Mouse (Mus musculus) CH12.LX (cell line): ENCODE results near the gene Haao. TPM values are rescaled to one million over a fixed set of nuclear protein-coding genes. Genes with fewer than 3 reads are reported as not detected.
A peak's percentile ranks its signal among the peaks of the same experiment; 100 is the strongest.

Experiments
- DNase-seq: peaks from one replicate; pipeline ENCODE4 v3.0.0-alpha.2; 2013; ENCODE audit errors: extremely low read depth
- H3K27ac ChIP-seq: 2 replicates; pipeline ENCODE4 v1.5.1; 2012; ENCODE audit warnings: low read depth, mild to moderate bottlenecking, control low read depth, moderate library complexity; ENCODE audit not compliant: insufficient read depth
- H3K27me3 ChIP-seq: replicated peaks from 2 replicates; pipeline ENCODE3; 2012; ENCODE audit warnings: inconsistent platforms
- H3K36me3 ChIP-seq, 2 experiments: replicated peaks in 1 of 2; 2 replicates each; pipeline versions ENCODE3 to v1.6.1; 2012; ENCODE audit warnings: inconsistent platforms in 1 of 2, low read length in 1 of 2, mild to moderate bottlenecking in 1 of 2, mixed read lengths in 1 of 2, moderate library complexity in 1 of 2; ENCODE audit not compliant: control insufficient read depth in 1 of 2, insufficient read depth in 1 of 2
- H3K4me1 ChIP-seq, 2 experiments: 2 replicates each; pipeline ENCODE4 v1.6.1; 2012; ENCODE audit warnings: inconsistent platforms in 1 of 2, moderate library complexity in 1 of 2; ENCODE audit not compliant: insufficient read depth in 2 of 2, control insufficient read depth in 1 of 2
- H3K4me2 ChIP-seq: 2 replicates; pipeline ENCODE4 v1.6.1; 2012; ENCODE audit warnings: low read depth, mild to moderate bottlenecking, control low read depth; ENCODE audit not compliant: poor library complexity, insufficient read depth, severe bottlenecking
- H3K4me3 ChIP-seq, 3 experiments: fragments of 150-350 bp in 1 of 3; sonication (generic) in 1 of 3; replicated peaks in 1 of 3; 2 replicates each; pipeline versions ENCODE3 to v1.5.1; 2011 to 2012; ENCODE audit warnings: low read depth in 2 of 3, low read length in 2 of 3, mild to moderate bottlenecking in 2 of 3, moderate library complexity in 2 of 3, control low read depth in 1 of 3, improper control_type of control experiment in 1 of 3, inconsistent platforms in 1 of 3, mixed read lengths in 1 of 3; ENCODE audit not compliant: poor library complexity in 1 of 3
- H3K79me2 ChIP-seq: replicated peaks from 2 replicates; pipeline ENCODE4 v1.6.1; 2012; ENCODE audit warnings: mild to moderate bottlenecking, moderate library complexity; ENCODE audit not compliant: control insufficient read depth, poor library complexity, insufficient read depth, severe bottlenecking; ENCODE audit errors: extremely low read depth
- H3K9ac ChIP-seq: 2 replicates; pipeline ENCODE4 v1.6.1; 2012; ENCODE audit warnings: low read depth, mild to moderate bottlenecking, control low read depth, moderate library complexity; ENCODE audit not compliant: insufficient read depth
- H3K9me3 ChIP-seq: replicated peaks from 2 replicates; pipeline ENCODE3; 2012; ENCODE audit warnings: low read length, inconsistent platforms, mixed read lengths
- BHLHE40 ChIP-seq: IDR thresholded peaks from 2 replicates; pipeline ENCODE4 v1.6.1; 2011; ENCODE audit warnings: mild to moderate bottlenecking, low read depth, low read length, improper control_type of control experiment
- CHD1 ChIP-seq: IDR thresholded peaks from 2 replicates; pipeline ENCODE4 v1.6.1; 2012; ENCODE audit warnings: low read depth, low read length, improper control_type of control experiment, inconsistent platforms
- CHD2 ChIP-seq: IDR thresholded peaks from 2 replicates; pipeline ENCODE4 v1.6.1; 2011; ENCODE audit warnings: low read length, improper control_type of control experiment
- CTCF ChIP-seq, 2 experiments: IDR thresholded peaks in 1 of 2; conservative IDR thresholded peaks in 1 of 2; 2 replicates each; pipeline ENCODE4 v1.5.1; 2011 to 2012; ENCODE audit warnings: low read depth in 2 of 2, low read length in 2 of 2, improper control_type of control experiment in 1 of 2, inconsistent platforms in 1 of 2, mild to moderate bottlenecking in 1 of 2, moderate library complexity in 1 of 2
- E2F4 ChIP-seq: IDR thresholded peaks from 2 replicates; pipeline ENCODE4 v1.6.1; 2011; ENCODE audit warnings: low read depth, low read length, improper control_type of control experiment; ENCODE audit not compliant: insufficient replicate concordance
- ELF1 ChIP-seq: IDR thresholded peaks from 2 replicates; pipeline ENCODE4 v1.6.1; 2014; ENCODE audit warnings: low read depth, mild to moderate bottlenecking, inconsistent platforms, low read length, improper control_type of control experiment
- EP300 ChIP-seq: IDR thresholded peaks from 2 replicates; pipeline ENCODE4 v1.6.1; 2011; ENCODE audit warnings: low read length, improper control_type of control experiment
- HCFC1 ChIP-seq: IDR thresholded peaks from 2 replicates; pipeline ENCODE4 v1.6.1; 2012; ENCODE audit warnings: low read depth, mild to moderate bottlenecking, inconsistent platforms, low read length, improper control_type of control experiment
- JUN ChIP-seq: IDR thresholded peaks from 2 replicates; pipeline ENCODE4 v1.6.1; 2011; ENCODE audit warnings: low read depth, mild to moderate bottlenecking, low read length, improper control_type of control experiment, moderate library complexity; ENCODE audit not compliant: insufficient read depth
- MAFK ChIP-seq: IDR thresholded peaks from 2 replicates; pipeline ENCODE4 v1.6.1; 2011; ENCODE audit warnings: low read length, improper control_type of control experiment; ENCODE audit not compliant: insufficient replicate concordance
- MAX ChIP-seq: IDR thresholded peaks from 2 replicates; pipeline ENCODE4 v1.6.1; 2011; ENCODE audit warnings: low read length, improper control_type of control experiment
- MEF2A ChIP-seq: IDR thresholded peaks from 2 replicates; pipeline ENCODE4 v1.6.1; 2014; ENCODE audit warnings: low read depth, mild to moderate bottlenecking, inconsistent platforms, low read length, improper control_type of control experiment, borderline replicate concordance
- MXI1 ChIP-seq: IDR thresholded peaks from 2 replicates; pipeline ENCODE4 v1.6.1; 2011; ENCODE audit warnings: mild to moderate bottlenecking, low read depth, low read length, improper control_type of control experiment
- NELFE ChIP-seq: IDR thresholded peaks from 2 replicates; pipeline ENCODE4 v1.6.1; 2011; ENCODE audit warnings: low read depth, low read length, improper control_type of control experiment
- NRF1 ChIP-seq: IDR thresholded peaks from 2 replicates; pipeline ENCODE4 v1.6.1; 2014; ENCODE audit warnings: low read depth, mild to moderate bottlenecking, inconsistent platforms, low read length, improper control_type of control experiment, moderate library complexity
- PAX5 ChIP-seq: IDR thresholded peaks from 2 replicates; pipeline ENCODE4 v1.6.1; 2012; ENCODE audit warnings: low read length, inconsistent platforms, mixed read lengths
- POLR2A ChIP-seq: IDR thresholded peaks from 2 replicates; pipeline ENCODE4 v1.6.1; 2011; ENCODE audit warnings: low read depth, mild to moderate bottlenecking, improper control_type of control experiment, low read length
- POLR2AphosphoS2 ChIP-seq: IDR thresholded peaks from 2 replicates; pipeline ENCODE4 v1.6.1; 2011; ENCODE audit warnings: low read depth, low read length, improper control_type of control experiment
- RAD21 ChIP-seq: IDR thresholded peaks from 2 replicates; pipeline ENCODE4 v1.6.1; 2011; ENCODE audit warnings: low read depth, mild to moderate bottlenecking, low read length, improper control_type of control experiment, moderate library complexity
- RCOR1 ChIP-seq: conservative IDR thresholded peaks from 2 replicates; pipeline ENCODE4 v1.6.1; 2012; ENCODE audit warnings: low read depth, mild to moderate bottlenecking, inconsistent platforms, low read length, improper control_type of control experiment
- SIN3A ChIP-seq: IDR thresholded peaks from 2 replicates; pipeline ENCODE4 v1.6.1; 2012; ENCODE audit warnings: low read length, improper control_type of control experiment, inconsistent platforms
- SMC3 ChIP-seq: IDR thresholded peaks from 2 replicates; pipeline ENCODE4 v1.6.1; 2011; ENCODE audit warnings: low read depth, low read length, improper control_type of control experiment
- TBP ChIP-seq: conservative IDR thresholded peaks from 2 replicates; pipeline ENCODE4 v1.6.1; 2011; ENCODE audit warnings: low read depth, low read length, improper control_type of control experiment
- TCF12 ChIP-seq: IDR thresholded peaks from 2 replicates; pipeline ENCODE4 v1.6.1; 2014; ENCODE audit warnings: low read depth, mild to moderate bottlenecking, inconsistent platforms, low read length, improper control_type of control experiment
- UBTF ChIP-seq: IDR thresholded peaks from 2 replicates; pipeline ENCODE4 v1.6.1; 2012; ENCODE audit warnings: low read depth, mild to moderate bottlenecking, inconsistent platforms, low read length, improper control_type of control experiment, moderate library complexity
- USF1 ChIP-seq: IDR thresholded peaks from 2 replicates; pipeline ENCODE4 v1.6.1; 2014; ENCODE audit warnings: low read depth, mild to moderate bottlenecking, inconsistent platforms, low read length, improper control_type of control experiment
- USF2 ChIP-seq: conservative IDR thresholded peaks from 2 replicates; pipeline ENCODE4 v1.6.1; 2011; ENCODE audit warnings: low read depth, low read length, improper control_type of control experiment
- ZC3H11A ChIP-seq: IDR thresholded peaks from 2 replicates; pipeline ENCODE4 v1.6.1; 2012; ENCODE audit warnings: low read depth, mild to moderate bottlenecking, inconsistent platforms, low read length, improper control_type of control experiment
- ZKSCAN1 ChIP-seq: IDR thresholded peaks from 2 replicates; pipeline ENCODE4 v1.6.1; 2012; ENCODE audit warnings: low read depth, inconsistent platforms, low read length, improper control_type of control experiment, borderline replicate concordance
- ZMIZ1 ChIP-seq: IDR thresholded peaks from 2 replicates; pipeline ENCODE4 v1.6.1; 2012; ENCODE audit warnings: low read depth, mild to moderate bottlenecking, inconsistent platforms, low read length, improper control_type of control experiment
- ZNF384 ChIP-seq: IDR thresholded peaks from 2 replicates; pipeline ENCODE4 v1.6.1; 2012; ENCODE audit warnings: low read depth, low read length, improper control_type of control experiment, inconsistent platforms
- dilution Hi-C: fragments of 300-500 bp; cut with MboI; formaldehyde crosslinking; loops from 2 replicates; pipeline ENCODE4 v1.14.3; 2020; ENCODE audit warnings: low sequenced_read_pairs; ENCODE audit not compliant: extremely low pct_unique_long_range_greater_than_20kb, extremely low pct_ligation_motif_present
- in situ Hi-C: fragments of 300-500 bp; cut with MboI; formaldehyde crosslinking; loops from 3 replicates; pipeline ENCODE4 v1.14.3; 2019; ENCODE audit warnings: low sequenced_read_pairs, low pct_ligation_motif_present, low pct_unique_long_range_greater_than_20kb, mixed read lengths
- polyA plus RNA-seq: library from polyadenylated mRNA; unstranded; fragments of >175 nt; gene quantifications from 2 replicates; pipeline ENCODE4 v1.2.1, GENCODE M21; 2012; ENCODE audit warnings: low read depth; ENCODE audit not compliant: insufficient read length
- total RNA-seq, 2 experiments: library from RNA; depleted of rRNA; stranded (reverse); fragments of 300-350 nt in 1 of 2; fragments of >200 nt in 1 of 2; gene quantifications; 2 replicates each; pipeline ENCODE4 v1.2.3; 2012 to 2014

Gene Haao
- total and polyA plus RNA-seq, 3 experiments, result 18.6 to 30.6 (median 19.1) TPM

DNA sequence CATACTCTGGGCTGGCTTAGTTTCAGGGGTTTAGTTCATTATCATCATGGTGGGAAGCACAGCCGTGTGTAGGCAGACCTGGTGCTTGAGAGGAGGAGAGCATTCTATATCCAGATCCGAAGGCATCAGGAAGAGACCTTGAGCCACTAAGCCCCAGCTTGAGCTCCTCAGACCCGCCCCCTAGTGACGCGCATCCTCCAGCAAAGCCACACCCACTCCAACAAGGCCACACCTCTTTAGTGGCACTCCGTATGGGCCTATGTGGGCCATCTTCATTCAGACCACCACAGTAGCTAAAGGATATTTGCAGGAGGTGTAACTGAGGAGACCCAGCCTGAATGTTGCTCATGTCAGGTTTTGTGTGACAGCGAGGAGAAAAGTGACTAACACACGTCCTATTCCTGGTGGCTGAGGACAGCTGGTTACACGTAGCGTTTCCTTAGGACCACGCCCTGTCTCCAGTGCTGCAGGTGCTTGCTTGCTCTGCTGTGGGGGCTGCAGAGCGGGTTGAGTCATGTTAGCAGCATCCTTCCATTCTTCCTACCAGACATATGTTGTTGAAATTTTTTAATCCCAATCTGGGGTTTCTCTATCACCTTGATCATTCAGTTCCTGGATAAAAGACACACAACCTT, 6.6 kb upstream of the Haao start:
- no peak overlapping the region for H3K9ac ChIP-seq
- dilution Hi-C loops, result no loop called here
- DNase-seq, result peak; percentile 83
- no peak overlapping the region for H3K27ac ChIP-seq
- TF ChIP-seq USF2, result no peak
- TF ChIP-seq POLR2A, result peak; percentile 62
- TF ChIP-seq MAX, result 0 out of 2 replicates have a peak, but pooled peaks have one; percentile 30
- TF ChIP-seq CTCF (conservative IDR thresholded peaks at IDR 0.05 in 1 of 2, IDR thresholded peaks at IDR 0.05 in 1 of 2; ENCODE audit: low read depth in 2 of 2, low read length in 2 of 2), result no peak
- no peak for TF ChIP-seq MAFK
- no peak for TF ChIP-seq BHLHE40
- TF ChIP-seq ZC3H11A, result no peak
- TF ChIP-seq E2F4, result no peak
- no peak for TF ChIP-seq ZNF384
- TF ChIP-seq HCFC1, result peak; percentile 37; the same call in 1 of the 2 replicates
- peak; percentile 68 for TF ChIP-seq NELFE
- peak; percentile 46 for TF ChIP-seq ELF1
- TF ChIP-seq NRF1, result peak; percentile 45
- TF ChIP-seq TBP, result 0 out of 2 replicates have a peak, but pooled peaks have one; percentile 65
- no peak for TF ChIP-seq ZMIZ1
- 0 out of 2 replicates have a peak, but pooled peaks have one; percentile 38 for TF ChIP-seq POLR2AphosphoS2
- no peak for TF ChIP-seq RAD21
- 0 out of 2 replicates have a peak, but pooled peaks have one; percentile 31 for TF ChIP-seq MXI1
- TF ChIP-seq TCF12, result no peak; the same call in 1 of the 2 replicates
- in situ Hi-C loops, result loop anchor here (5.0 to 10.0 kb wide), 3 partner anchors 37 to 200 kb away; no protein-coding TSS in a partner anchor
- H3K4me2 ChIP-seq, result 0 out of 2 replicates have a peak overlapping the region, but pooled peaks have one; percentile 25
- no peaks in the 10 kb centered on the region for H3K79me2 ChIP-seq
- H3K36me3 ChIP-seq, result peaks cover 0 to 7% of the 10 kb centered on the region in 2 experiments
- H3K27me3 ChIP-seq, result no peaks in the 10 kb centered on the region
- H3K4me1 ChIP-seq, result peaks cover 8 to 43% of the 10 kb centered on the region in 2 experiments
- no peaks in the 10 kb centered on the region for H3K9me3 ChIP-seq
- peak overlapping the region; percentile 43 to 57 (median 50) for H3K4me3 ChIP-seq

DNA sequence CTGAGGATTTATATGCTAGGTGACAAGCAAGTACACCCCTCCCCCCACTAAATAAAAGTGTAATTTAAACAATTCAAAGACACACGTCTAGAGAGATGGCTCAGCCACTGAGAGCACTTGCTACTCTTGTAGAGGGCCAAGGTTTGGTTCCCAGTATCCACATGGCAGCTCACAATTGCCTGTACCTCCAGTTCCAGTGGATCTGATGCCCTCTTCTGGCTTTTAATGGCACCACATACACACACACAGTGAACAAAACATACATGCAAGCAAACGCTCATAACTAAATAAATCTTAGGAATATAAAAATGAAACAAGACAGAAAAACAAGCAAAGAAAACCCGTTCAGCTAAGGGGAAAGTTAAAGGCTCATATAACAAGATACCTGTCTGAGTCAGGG, 6.1 kb upstream of the Haao start:
- dilution Hi-C loops, result no loop called here
- H3K27me3 ChIP-seq, result no peaks in the 10 kb centered on the region
- no peaks in the 10 kb centered on the region for H3K79me2 ChIP-seq
- H3K4me2 ChIP-seq, result 0 out of 2 replicates have a peak overlapping the region, but pooled peaks have one; percentile 12
- in situ Hi-C loops, result loop anchor here (5.0 to 10.0 kb wide), 3 partner anchors 37 to 199 kb away; no protein-coding TSS in a partner anchor
- H3K9ac ChIP-seq, result no peak overlapping the region
- H3K4me3 ChIP-seq, result peak overlapping the region; percentile 43 to 57 (median 50)
- H3K9me3 ChIP-seq, result no peaks in the 10 kb centered on the region
- peaks cover 0 to 7% of the 10 kb centered on the region in 2 experiments for H3K36me3 ChIP-seq
- no peak overlapping the region for H3K27ac ChIP-seq
- peaks cover 14 to 49% of the 10 kb centered on the region in 2 experiments for H3K4me1 ChIP-seq
- peak; percentile 48 for DNase-seq
- TF ChIP-seq RAD21, result peak; percentile 55
- no peak for TF ChIP-seq ZMIZ1
- no peak for TF ChIP-seq MAX
- TF ChIP-seq E2F4, result no peak
- no peak for TF ChIP-seq USF1
- TF ChIP-seq MXI1, result peak; percentile 27; the same call in 1 of the 2 replicates
- TF ChIP-seq ZKSCAN1, result no peak
- TF ChIP-seq MEF2A, result no peak
- no peak for TF ChIP-seq NRF1
- no peak for TF ChIP-seq ELF1
- no peak for TF ChIP-seq RCOR1
- no peak for TF ChIP-seq JUN
- TF ChIP-seq CHD2, result no peak
- no peak for TF ChIP-seq POLR2AphosphoS2
- no peak for TF ChIP-seq UBTF
- no peak for TF ChIP-seq PAX5
- no peak for TF ChIP-seq ZNF384
- TF ChIP-seq SIN3A, result no peak
- no peak for TF ChIP-seq CHD1
- peak; percentile 43 for TF ChIP-seq SMC3
- TF ChIP-seq EP300, result no peak
- no peak for TF ChIP-seq USF2
- no peak for TF ChIP-seq MAFK
